Mouse (Mus musculus): ENCODE data around the gene Ston2. TPM values are rescaled to one million over a fixed set of nuclear protein-coding genes. Genes with fewer than 3 reads are reported as not detected.
"Not testable (repeated sequence)": the region's sequence is repeated elsewhere in the genome, so short reads cannot be mapped to it uniquely, and the experiment has no call there.

Ston2 gene
- polyA plus RNA-seq, 1 experiment from 2014 or later = 4.3 TPM

DNA sequence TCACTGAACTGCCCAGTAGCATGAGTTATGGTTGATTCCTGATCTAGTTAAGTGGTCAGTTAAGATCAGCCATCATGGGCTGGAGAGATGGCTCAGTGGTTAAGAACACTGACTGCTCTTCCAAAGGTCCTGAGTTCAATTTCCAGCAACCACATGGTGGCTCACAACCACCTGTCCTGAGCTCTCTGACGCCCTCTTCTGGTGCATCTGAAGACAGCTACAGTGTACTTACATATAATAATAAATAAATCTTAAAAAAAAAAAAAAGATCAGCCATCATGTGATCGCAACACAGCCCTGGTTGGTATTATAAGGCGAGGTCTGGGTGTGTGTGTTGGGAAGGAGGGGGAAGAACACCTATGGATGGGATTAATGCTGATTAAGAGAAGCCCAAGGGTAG lies 259 bp upstream of the Ston2 start:
- H3K4me1 ChIP-seq = peaks cover 12% of the 10 kb centered on the region
- not testable (repeated sequence) for H3K36me3 ChIP-seq; ATAC-seq (ENCODE audit: extremely low read depth, insufficient number of reproducible peaks, low FRiP score, low TSS enrichment); H3K27ac ChIP-seq (replicated peaks); H3K4me3 ChIP-seq; H3K4me2 ChIP-seq; H3K9me3 ChIP-seq; H3K9ac ChIP-seq
- 63% methylated on average over 3 of the region's 3 CpGs for WGBS
- H3K27me3 ChIP-seq (replicated peaks) = peaks cover 27% of the 10 kb centered on the region

DNA sequence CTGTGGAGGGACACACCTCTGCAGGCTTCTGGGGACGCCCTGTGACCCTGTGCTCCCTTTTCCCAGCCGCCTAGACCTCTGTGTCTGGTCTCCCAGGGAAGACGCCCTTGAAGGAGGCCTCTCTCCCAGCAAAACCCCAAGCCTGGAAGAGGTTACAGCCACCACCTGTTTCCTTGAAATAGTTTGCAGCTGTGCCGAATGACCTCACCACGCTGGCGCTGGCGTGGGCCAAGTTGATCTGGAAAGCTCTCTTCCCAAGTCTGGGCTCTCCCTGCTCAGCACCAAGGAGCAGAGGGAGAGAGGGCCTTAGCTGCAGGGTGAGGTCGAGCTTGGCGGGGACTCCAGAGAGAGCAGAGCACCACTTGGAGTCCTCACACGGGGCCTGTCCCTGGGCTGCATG lies 1.8 kb downstream of the Ston2 start:
- 31% methylated on average over 10 of the region's 10 CpGs for WGBS
- H3K36me3 ChIP-seq = no peaks in the 10 kb centered on the region

DNA sequence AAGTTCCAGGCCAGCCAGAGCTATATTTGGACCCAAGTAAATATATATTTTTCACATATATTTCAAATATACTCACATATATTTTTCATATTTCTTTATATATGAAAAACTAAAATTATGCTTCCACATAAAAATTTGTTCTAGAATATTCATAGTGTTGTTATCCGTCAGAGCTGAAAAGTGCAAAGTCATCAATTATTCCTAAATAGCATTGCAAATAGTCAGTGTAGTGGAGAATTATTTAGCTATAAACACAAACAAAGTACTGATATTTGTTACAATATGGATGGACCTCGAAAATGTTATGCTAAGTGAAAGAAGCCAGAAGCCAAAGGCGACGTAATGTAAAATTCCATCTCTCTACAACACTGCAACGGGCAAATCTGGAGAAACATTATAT lies 6.8 kb downstream of the Ston2 start:
- Histone ChIP-seq H3K27ac (replicated peaks) (no peak overlapping the region), H3K4me3 (no peak overlapping the region), H3K4me2 (no peak overlapping the region), H3K9me3 (no peaks in the 10 kb centered on the region), H3K27me3 (replicated peaks) (peaks cover 51% of the 10 kb centered on the region), H3K4me1 (peaks cover 13% of the 10 kb centered on the region), H3K36me3 (no peaks in the 10 kb centered on the region), H3K9ac (no peak overlapping the region)
- no peak for ATAC-seq (ENCODE audit: extremely low read depth, insufficient number of reproducible peaks, low FRiP score, low TSS enrichment)
- WGBS = 80% methylated on average over 5 of the region's 5 CpGs

More for the DNA sequence above, 1.8 kb downstream of the Ston2 start:
- Histone ChIP-seq H3K4me3 (no peak overlapping the region), H3K4me1 (peaks cover 3% of the 10 kb centered on the region; the same call in 1 of the 2 replicates), H3K4me2 (no peak overlapping the region), H3K9ac (no peak overlapping the region), H3K9me3 (no peaks in the 10 kb centered on the region), H3K27ac (replicated peaks) (no peak overlapping the region), H3K27me3 (replicated peaks) (peaks cover 27% of the 10 kb centered on the region)
- no peak for ATAC-seq (ENCODE audit: extremely low read depth, insufficient number of reproducible peaks, low FRiP score, low TSS enrichment)

DNA sequence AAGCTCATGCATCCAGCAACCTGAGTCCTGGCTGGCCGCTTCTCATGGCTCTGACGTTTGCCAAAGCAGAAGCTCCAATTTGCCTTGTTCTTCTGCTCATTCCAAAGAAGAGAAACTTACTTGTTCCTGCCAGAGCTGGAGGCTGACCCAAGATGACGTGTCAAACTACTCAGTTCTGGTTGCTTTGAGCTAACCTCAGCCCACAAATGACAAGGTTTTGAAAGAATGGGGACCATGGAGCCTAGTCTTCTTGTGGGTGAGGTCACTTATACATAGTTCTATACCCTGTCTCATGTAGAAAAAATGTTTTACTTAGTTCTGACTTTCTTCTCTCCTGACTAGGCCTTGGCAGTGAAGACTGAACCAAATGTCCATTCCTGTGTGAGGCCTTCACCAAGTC lies 7.7 kb downstream of the Ston2 start:
- H3K27ac ChIP-seq (replicated peaks) = no peak overlapping the region
- peaks cover 9% of the 10 kb centered on the region for H3K4me1 ChIP-seq
- no peaks in the 10 kb centered on the region for H3K9me3 ChIP-seq
- H3K4me3 ChIP-seq = no peak overlapping the region
- H3K4me2 ChIP-seq = no peak overlapping the region
- 66% methylated on average over 3 of the region's 3 CpGs for WGBS
- no peak for ATAC-seq (ENCODE audit: extremely low read depth, insufficient number of reproducible peaks, low FRiP score, low TSS enrichment)
- H3K9ac ChIP-seq = no peak overlapping the region
- peaks cover 52% of the 10 kb centered on the region for H3K27me3 ChIP-seq (replicated peaks)
- H3K36me3 ChIP-seq = no peaks in the 10 kb centered on the region

DNA sequence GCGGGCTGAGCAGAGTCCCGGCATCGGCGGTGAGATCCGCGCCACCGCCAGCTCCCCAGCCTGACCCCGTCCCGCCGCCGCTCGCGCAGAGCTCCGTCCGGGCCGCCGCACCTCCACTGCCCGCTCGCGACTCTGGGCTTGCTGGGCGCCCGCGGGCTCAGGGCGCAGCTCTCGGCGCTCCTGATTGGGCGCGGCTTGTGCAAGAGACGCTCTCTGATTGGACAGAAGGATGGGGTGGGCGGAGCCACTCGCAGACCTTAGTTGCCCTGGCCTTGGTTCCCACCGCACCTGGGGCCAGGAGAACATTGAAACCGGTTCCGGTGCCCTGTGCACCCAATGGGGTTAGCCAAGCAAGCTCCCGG lies 9.2 kb downstream of the Ston2 start:
- Histone ChIP-seq H3K27me3 (replicated peaks) (peaks cover 58% of the 10 kb centered on the region), H3K4me1 (peaks cover 9% of the 10 kb centered on the region), H3K36me3 (no peaks in the 10 kb centered on the region), H3K4me3 (peak overlapping the region; percentile 78), H3K9ac (peak overlapping the region; percentile 79), H3K4me2 (peak overlapping the region; percentile 99), H3K27ac (replicated peaks) (no peak overlapping the region), H3K9me3 (no peaks in the 10 kb centered on the region)
- WGBS = under 1% methylated on average over 35 of the region's 35 CpGs
- ATAC-seq (ENCODE audit: extremely low read depth, insufficient number of reproducible peaks, low FRiP score, low TSS enrichment) = peak; percentile 84

DNA sequence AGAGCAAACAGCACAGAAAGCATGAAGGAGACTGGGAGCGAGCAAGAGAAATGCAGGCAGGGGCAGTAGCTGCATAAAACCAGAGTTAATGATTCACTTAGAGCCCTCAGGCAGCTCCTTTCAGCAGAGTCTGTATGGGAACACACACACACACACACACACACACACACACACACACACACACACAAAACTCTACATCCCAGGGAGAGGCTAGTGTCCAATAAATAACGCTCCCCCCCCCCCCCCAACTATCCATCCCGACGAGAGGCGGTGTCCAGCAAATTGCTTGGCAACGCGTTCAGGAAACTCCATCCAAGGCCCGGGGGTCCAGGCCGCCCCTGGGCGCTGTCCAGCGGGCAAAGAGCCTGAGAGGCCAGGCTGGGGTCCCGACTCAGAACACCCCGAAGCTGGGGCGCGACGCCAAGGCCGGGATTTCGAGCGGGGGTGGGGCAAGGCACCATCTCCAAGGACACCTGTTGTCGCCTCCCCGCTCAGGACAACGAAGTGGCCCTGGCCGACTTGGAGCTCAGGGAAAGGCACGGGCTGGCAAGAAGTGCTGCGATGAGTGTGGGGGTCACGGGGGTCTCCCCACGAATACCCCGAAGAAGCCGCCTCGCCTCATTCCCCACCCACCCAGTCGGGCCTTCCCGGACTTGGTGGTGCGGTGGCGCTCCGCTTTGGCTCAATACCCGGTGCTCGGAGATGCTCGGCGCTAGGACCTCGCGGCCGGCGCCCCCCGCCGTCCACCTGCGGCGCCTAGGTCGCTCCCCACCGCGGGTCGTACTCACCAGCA lies 9.8 kb downstream of the Ston2 start:
- ATAC-seq (ENCODE audit: extremely low read depth, insufficient number of reproducible peaks, low FRiP score, low TSS enrichment) = peak; percentile 45; the same call in 1 of the 2 replicates
- WGBS = 1% methylated on average over 47 of the region's 51 CpGs
- Histone ChIP-seq H3K9ac (peak overlapping the region; percentile 79), H3K9me3 (no peaks in the 10 kb centered on the region), H3K36me3 (no peaks in the 10 kb centered on the region), H3K4me3 (peak overlapping the region; percentile 78), H3K27ac (replicated peaks) (no peak overlapping the region), H3K27me3 (replicated peaks) (peaks cover 61% of the 10 kb centered on the region), H3K4me2 (peak overlapping the region; percentile 99), H3K4me1 (peaks cover 9% of the 10 kb centered on the region)

DNA sequence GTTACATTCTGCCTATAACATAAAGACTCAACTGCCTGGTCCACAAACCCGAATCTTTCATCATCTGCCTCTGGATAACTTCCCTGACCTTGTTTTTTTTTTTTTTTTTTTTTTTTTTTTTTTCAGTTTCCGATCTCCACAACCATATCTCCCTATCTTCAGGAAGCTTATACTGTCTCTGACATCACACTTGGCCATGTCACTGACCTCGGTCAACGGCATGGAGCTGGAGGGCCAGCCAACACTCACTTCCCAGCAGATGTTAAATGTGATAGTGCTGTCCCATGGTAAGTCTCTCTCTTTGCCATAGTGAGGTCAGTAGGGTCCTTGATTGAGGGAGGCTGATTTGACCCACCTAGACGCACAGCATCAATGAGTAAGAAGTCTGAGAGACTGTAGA lies 11.8 kb downstream of the Ston2 start:
- no peak for ATAC-seq (ENCODE audit: extremely low read depth, insufficient number of reproducible peaks, low FRiP score, low TSS enrichment)
- WGBS = 50% methylated on average over 5 of the region's 5 CpGs
- H3K4me2 ChIP-seq = no peak overlapping the region

DNA sequence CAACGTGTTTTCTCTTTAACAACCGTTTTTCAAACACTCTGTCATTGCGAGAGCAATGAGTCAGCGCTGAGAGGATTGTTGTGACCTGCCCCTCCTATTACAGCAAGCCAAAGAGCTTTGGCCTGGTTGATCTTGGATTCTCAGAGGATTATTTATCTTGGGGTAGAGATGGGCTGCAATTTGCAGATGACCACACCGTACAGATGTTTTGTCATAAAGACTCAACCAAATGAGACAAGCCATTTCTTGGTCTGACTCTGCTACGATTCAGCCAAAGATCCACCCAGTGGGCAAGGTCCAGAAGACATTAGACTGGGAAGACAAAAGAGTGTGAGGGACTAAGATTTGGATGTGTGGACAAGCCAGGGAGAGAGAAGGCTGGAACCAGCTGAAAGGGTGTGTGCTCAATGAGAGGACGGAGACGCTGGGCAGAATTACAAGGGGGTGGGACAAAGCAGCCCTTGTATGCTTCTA lies 13.3 kb downstream of the Ston2 start:
- no peak overlapping the region for H3K9ac ChIP-seq
- 69% methylated on average over 8 of the region's 8 CpGs for WGBS
- no peak overlapping the region for H3K4me3 ChIP-seq
- no peak for ATAC-seq (ENCODE audit: extremely low read depth, insufficient number of reproducible peaks, low FRiP score, low TSS enrichment)
- no peaks in the 10 kb centered on the region for H3K36me3 ChIP-seq
- no peaks in the 10 kb centered on the region for H3K9me3 ChIP-seq
- no peak overlapping the region for H3K27ac ChIP-seq (replicated peaks)
- peaks cover 86% of the 10 kb centered on the region for H3K27me3 ChIP-seq (replicated peaks)
- no peak overlapping the region for H3K4me2 ChIP-seq
- peaks cover 9% of the 10 kb centered on the region for H3K4me1 ChIP-seq

More for the DNA sequence above, 11.8 kb downstream of the Ston2 start:
- Histone ChIP-seq H3K4me1 (peaks cover 9% of the 10 kb centered on the region), H3K9me3 (no peaks in the 10 kb centered on the region), H3K27ac (replicated peaks) (no peak overlapping the region), H3K9ac (no peak overlapping the region), H3K36me3 (no peaks in the 10 kb centered on the region), H3K4me3 (no peak overlapping the region), H3K27me3 (replicated peaks) (peaks cover 79% of the 10 kb centered on the region)

DNA sequence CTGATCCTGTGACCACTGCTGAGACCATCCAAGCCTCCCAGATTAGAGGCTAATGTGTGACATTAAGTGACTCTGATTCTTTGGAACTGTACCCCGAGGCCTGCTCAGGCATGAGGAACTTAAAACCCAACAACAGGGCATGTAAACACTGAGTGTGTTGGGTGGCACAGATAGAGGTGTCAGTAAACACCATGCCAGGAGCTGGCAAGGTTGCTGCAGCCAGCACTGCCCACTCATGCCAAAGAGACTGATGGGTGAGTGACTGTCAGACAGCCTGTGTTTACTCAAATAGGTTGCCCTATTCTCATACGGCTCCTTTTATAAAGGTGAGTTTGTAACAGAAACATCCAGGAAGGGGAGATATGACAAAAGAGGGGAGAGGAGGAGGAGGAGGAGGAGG lies 19.3 kb downstream of the Ston2 start:
- H3K27ac ChIP-seq (replicated peaks) = no peak overlapping the region
- H3K36me3 ChIP-seq = no peaks in the 10 kb centered on the region
- H3K4me3 ChIP-seq = no peak overlapping the region
- H3K9ac ChIP-seq = no peak overlapping the region
- ATAC-seq (ENCODE audit: extremely low read depth, insufficient number of reproducible peaks, low FRiP score, low TSS enrichment) = no peak
- H3K4me1 ChIP-seq = peaks cover 28% of the 10 kb centered on the region
- peaks cover 82% of the 10 kb centered on the region for H3K27me3 ChIP-seq (replicated peaks)
- H3K9me3 ChIP-seq = no peaks in the 10 kb centered on the region
- WGBS = 84% methylated on average over 2 of the region's 2 CpGs
- H3K4me2 ChIP-seq = no peak overlapping the region

DNA sequence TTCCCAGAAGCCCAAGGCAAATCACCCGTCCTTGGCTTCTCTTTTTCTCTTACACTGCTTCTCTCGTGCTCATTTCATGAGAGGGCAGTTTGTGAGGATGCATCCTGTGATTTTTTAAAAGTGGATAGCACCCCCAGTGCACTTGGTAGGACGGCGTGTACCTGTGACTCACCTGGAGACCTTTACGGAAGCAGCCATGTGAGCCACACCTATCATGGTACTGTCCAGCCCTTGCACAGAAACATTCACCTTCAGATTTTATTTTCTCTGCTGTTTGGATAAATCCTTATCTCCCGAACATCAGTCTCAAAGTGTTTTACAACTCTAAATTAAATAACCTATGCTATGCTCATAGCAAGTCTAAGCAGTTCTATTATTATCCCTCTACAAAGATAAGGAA lies 20.0 kb downstream of the Ston2 start:
- Histone ChIP-seq H3K9me3 (no peaks in the 10 kb centered on the region), H3K27ac (replicated peaks) (no peak overlapping the region), H3K4me2 (no peak overlapping the region), H3K4me1 (peaks cover 28% of the 10 kb centered on the region), H3K4me3 (no peak overlapping the region), H3K9ac (no peak overlapping the region), H3K27me3 (replicated peaks) (peaks cover 83% of the 10 kb centered on the region), H3K36me3 (no peaks in the 10 kb centered on the region)
- WGBS = 82% methylated on average over 6 of the region's 6 CpGs
- no peak for ATAC-seq (ENCODE audit: extremely low read depth, insufficient number of reproducible peaks, low FRiP score, low TSS enrichment)

DNA sequence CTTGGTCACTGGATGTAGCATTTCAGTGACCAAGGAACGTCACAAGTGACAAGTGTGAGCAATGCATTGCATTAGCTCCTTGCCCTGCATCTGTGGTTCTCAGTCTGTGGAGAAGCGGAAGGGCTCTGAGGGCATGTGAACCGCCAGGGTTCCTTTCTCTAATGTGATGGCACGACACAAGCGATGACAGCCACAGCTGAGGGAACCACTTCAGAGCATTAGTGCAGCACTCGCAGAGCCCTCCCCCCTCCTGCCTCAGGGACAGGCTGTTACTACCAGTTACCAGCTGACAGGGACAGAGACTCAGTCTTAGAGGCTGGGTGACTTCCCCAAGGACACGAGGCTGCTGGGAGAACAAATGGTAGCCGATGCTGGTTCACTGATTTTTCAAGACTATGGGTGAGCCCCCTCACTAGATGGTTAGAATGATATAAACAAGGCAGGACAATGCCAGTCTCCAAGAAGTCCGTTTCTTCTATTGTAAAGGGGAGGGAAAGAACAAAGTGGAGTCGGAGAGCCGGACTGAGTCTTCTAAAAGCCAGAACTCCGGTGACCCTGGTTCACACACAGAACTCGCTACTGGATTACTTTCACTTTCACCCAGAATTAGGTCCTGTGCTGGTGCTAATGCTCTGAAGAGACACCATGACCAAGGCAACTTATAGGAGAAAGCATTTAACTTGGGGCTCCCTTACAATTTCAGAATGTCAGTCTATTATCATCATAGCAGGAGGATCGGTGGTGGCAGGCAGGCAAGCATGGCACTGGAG lies 21.7 kb downstream of the Ston2 start:
- Histone ChIP-seq H3K9ac (no peak overlapping the region; the same call in 1 of the 2 replicates), H3K4me3 (peak overlapping the region; percentile 8), H3K9me3 (no peaks in the 10 kb centered on the region), H3K4me1 (peaks cover 28% of the 10 kb centered on the region), H3K27me3 (replicated peaks) (peaks cover 84% of the 10 kb centered on the region), H3K36me3 (no peaks in the 10 kb centered on the region), H3K4me2 (peak overlapping the region; percentile 53), H3K27ac (replicated peaks) (no peak overlapping the region)
- WGBS = 41% methylated on average over 14 of the region's 14 CpGs
- ATAC-seq (ENCODE audit: extremely low read depth, insufficient number of reproducible peaks, low FRiP score, low TSS enrichment) = no peak
